Mouse (Mus musculus): ENCODE data around the gene Plppr5. TPM values are rescaled to one million over a fixed set of nuclear protein-coding genes. Genes with fewer than 3 reads are reported as not detected.

Gene Plppr5
- 0.06 and 0.34 TPM in 2 replicates for polyA plus RNA-seq (2016; fragmentation: Nextera tagmentation; extraction: Ambion mirVana)

DNA sequence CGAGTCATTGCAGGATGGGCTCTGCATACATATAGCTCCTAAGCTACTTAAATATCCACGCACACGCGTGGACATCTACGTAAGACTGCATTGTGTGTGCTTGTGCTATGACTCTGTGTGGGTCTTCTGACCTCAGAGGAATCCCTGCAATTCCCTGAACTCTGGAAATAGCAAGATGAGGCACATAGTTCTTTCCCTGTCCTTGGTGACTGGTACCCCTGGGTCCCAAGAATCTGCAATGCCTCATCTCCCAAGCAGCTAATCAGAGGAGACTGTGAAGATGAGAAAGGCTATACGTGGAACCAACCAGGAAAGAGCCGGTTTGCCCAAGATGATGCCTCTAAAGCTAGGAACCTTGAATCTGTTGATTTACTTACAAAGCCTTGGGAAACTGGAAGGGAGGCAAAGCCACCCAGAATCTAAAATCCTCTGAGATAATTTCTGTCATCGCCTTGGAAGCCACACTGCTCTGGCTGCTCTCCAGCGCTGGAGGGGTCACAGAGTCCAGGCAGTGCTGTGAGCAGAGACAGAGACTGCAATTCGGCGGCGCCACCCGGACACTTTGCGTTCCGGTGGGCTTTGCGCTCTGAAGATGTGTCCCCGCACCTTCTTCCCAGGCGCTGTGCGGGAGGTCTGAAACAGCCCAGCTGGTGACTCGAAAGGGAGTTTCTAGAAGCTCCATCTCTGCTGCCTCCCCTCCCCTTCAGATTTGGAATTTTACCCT, at the start of gene Plppr5:
Plppr5 (plus strand) TSS at position 308 of the 724 bp plus-strand sequence.
- Histone ChIP-seq H3K27me3 (ENCODE audit: insufficient read depth, poor library complexity, severe bottlenecking) (peaks cover 51% of the 10 kb centered on the region), H3K4me3 (peak within 1 kb of the TSS; percentile 70), H3K9me3 (no peaks in the 10 kb centered on the region), H3K4me1 (replicated peaks) (peaks cover 15% of the 10 kb centered on the region; the same call in 1 of the 2 replicates), H3K36me3 (no peaks in the 10 kb centered on the region), H3K27ac (peak within 1 kb of the TSS; percentile 82)
- DNase-seq (ENCODE audit: low spot score) = peak; percentile 54
- 25% methylated on average over 20 of the region's 20 CpGs for WGBS

GRCm38 (mm10) chr3:117549899-117550298, 24.7 kb upstream of the Plppr5 start:
- no peaks in the 10 kb centered on the region for H3K27me3 ChIP-seq (ENCODE audit: insufficient read depth, poor library complexity, severe bottlenecking)
- DNase-seq (ENCODE audit: low spot score) = no peak
- no peak overlapping the region for H3K27ac ChIP-seq
- 87% methylated on average over 5 of the region's 5 CpGs for WGBS
- no peaks in the 10 kb centered on the region for H3K36me3 ChIP-seq
- no peak overlapping the region for H3K4me3 ChIP-seq
- H3K4me1 ChIP-seq (replicated peaks) = no peaks in the 10 kb centered on the region
- H3K9me3 ChIP-seq = no peaks in the 10 kb centered on the region

DNA sequence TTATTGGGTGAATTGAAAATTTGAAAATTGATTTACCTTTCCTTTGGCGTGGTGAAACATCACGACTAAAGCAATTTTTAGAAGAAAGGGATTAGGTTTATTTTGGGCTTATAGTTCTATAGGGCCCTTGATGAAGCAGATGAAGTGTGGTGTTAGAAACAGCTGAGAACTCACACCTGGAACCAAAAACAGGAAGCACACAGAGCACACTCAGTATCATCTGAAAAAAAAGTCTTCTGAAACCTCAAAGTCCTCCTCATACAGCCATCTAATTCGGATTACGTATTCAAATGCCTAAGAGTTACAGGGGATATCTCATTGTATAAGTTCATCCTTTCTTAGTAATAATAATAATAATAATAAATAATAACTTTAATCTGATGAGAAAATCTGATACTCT, 24.1 kb upstream of the Plppr5 start:
- Histone ChIP-seq H3K9me3 (no peaks in the 10 kb centered on the region), H3K4me3 (no peak overlapping the region), H3K27me3 (ENCODE audit: insufficient read depth, poor library complexity, severe bottlenecking) (no peaks in the 10 kb centered on the region), H3K27ac (no peak overlapping the region), H3K36me3 (no peaks in the 10 kb centered on the region), H3K4me1 (replicated peaks) (no peaks in the 10 kb centered on the region)
- 89% methylated on average over 4 of the region's 4 CpGs for WGBS
- no peak for DNase-seq (ENCODE audit: low spot score)

DNA sequence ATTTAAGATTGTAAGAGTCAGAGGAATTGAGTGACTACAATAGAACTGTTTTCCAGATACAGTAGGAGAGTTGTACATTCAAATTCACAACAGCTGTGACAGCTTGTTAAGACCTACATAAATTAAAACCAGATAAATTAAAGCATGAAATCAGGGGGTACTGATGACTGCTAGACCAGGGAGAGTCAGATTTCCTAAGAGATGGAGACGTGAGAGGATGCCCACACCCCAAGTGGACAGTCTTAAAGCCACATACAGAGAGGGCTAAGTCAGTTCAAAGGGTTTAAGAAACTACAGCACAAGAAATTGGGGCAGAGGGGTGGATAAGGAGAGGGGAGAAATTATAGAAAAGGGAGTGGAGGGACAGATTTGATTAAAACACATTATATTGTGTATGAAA, 17.7 kb upstream of the Plppr5 start:
- WGBS = 31% methylated on average over 1 of the region's 1 CpGs
- Histone ChIP-seq H3K27ac (no peak overlapping the region), H3K9me3 (no peaks in the 10 kb centered on the region), H3K27me3 (ENCODE audit: insufficient read depth, poor library complexity, severe bottlenecking) (no peaks in the 10 kb centered on the region), H3K4me1 (replicated peaks) (no peaks in the 10 kb centered on the region), H3K4me3 (no peak overlapping the region), H3K36me3 (no peaks in the 10 kb centered on the region)
- no peak for DNase-seq (ENCODE audit: low spot score)

DNA sequence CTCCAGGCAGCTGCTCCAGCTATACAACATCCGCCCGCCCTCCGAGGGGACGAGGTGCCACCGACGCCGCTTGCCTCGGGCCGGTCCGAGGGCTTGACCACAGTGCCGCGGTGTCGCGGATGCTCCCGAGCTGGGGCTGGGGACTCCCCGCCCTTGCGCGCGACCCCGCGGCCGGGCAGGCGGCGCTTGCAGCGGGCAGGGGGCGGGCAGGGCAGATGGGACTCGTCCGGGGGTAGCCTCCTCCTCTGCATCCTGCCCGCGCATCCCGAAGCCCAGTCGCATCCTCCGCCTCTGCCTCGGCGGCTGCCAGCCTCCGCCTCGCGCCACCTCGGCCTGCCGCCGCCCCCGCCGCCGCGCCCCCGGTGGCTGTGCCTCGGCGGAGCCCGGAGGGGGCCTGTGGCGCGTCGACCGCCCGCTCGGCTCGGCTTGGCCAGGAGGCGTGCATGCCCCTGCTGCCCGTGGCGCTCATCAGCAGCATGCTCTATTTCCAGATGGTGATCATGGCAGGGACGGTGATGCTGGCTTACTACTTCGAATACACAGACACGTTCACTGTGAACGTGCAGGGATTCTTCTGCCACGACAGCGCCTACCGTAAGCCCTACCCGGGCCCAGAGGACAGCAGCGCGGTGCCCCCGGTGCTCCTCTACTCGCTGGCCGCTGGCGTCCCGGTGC, 754 bp downstream of the Plppr5 start:
- Histone ChIP-seq H3K27me3 (ENCODE audit: insufficient read depth, poor library complexity, severe bottlenecking) (peaks cover 51% of the 10 kb centered on the region), H3K4me3 (peak overlapping the region; percentile 70), H3K27ac (peak overlapping the region; percentile 82), H3K4me1 (replicated peaks) (peaks cover 15% of the 10 kb centered on the region; the same call in 1 of the 2 replicates), H3K36me3 (no peaks in the 10 kb centered on the region), H3K9me3 (no peaks in the 10 kb centered on the region)
- peak; percentile 61 for DNase-seq (ENCODE audit: low spot score)
- under 1% methylated on average over 74 of the region's 74 CpGs for WGBS

DNA sequence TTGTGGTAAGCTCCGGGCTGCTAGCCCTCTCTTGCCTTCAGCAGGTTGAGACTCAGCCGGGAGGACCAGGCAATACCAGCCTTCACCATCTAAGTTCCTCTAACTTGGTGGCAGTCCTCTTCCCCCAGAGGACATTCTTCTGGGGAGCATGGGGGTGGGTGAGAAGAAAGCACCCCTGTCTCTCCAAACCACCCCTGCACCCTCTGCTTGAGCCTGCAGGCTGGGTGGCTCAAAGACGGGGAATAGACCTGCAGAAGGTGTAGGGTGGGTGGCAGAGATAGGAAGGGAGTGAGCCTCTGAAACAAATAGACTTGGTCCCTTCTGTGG, 1.3 kb downstream of the Plppr5 start:
- no peak for DNase-seq (ENCODE audit: low spot score)
- 17% methylated on average over 3 of the region's 3 CpGs for WGBS
- Histone ChIP-seq H3K27ac (peak overlapping the region; percentile 82; the same call in 1 of the 2 replicates), H3K27me3 (ENCODE audit: insufficient read depth, poor library complexity, severe bottlenecking) (peaks cover 51% of the 10 kb centered on the region), H3K9me3 (no peaks in the 10 kb centered on the region), H3K36me3 (no peaks in the 10 kb centered on the region), H3K4me1 (replicated peaks) (peaks cover 15% of the 10 kb centered on the region; the same call in 1 of the 2 replicates), H3K4me3 (peak overlapping the region; percentile 70)

- Histone ChIP-seq H3K36me3 (no peaks in the 10 kb centered on the region), H3K9me3 (no peaks in the 10 kb centered on the region), H3K27me3 (ENCODE audit: insufficient read depth, poor library complexity, severe bottlenecking) (peaks cover 51% of the 10 kb centered on the region), H3K4me1 (replicated peaks) (peaks cover 15% of the 10 kb centered on the region; the same call in 1 of the 2 replicates), H3K27ac (no peak overlapping the region), H3K4me3 (no peak overlapping the region)
- WGBS = 94% methylated on average over 2 of the region's 2 CpGs
- no peak for DNase-seq (ENCODE audit: low spot score)
These were observed 2.7 kb downstream of the Plppr5 start for GRCm38 (mm10) chr3:117577349-117577748.

DNA sequence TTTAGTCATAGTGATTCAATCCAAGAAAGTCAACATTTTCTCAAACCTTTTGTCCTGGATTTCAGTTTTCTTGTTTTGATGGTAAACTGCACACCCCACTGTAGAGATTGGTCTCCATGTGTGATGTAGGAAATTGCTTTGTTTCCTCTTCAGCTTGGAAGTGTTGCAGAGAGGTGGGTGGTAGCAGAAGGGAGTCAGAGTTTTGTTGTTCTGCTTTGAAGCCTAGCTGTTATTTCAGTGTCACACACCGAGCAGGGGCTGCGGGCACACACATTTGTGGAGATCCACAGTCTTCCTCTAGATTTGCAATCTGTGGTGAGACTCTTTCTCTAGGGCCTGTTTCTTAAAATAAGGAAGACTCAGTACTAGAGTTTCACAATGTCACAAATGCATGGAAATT, 8.0 kb downstream of the Plppr5 start:
- 84% methylated on average over 2 of the region's 2 CpGs for WGBS
- no peaks in the 10 kb centered on the region for H3K9me3 ChIP-seq
- H3K4me1 ChIP-seq (replicated peaks) = no peaks in the 10 kb centered on the region
- H3K27ac ChIP-seq = no peak overlapping the region
- H3K36me3 ChIP-seq = no peaks in the 10 kb centered on the region
- DNase-seq (ENCODE audit: low spot score) = no peak
- no peak overlapping the region for H3K4me3 ChIP-seq
- H3K27me3 ChIP-seq (ENCODE audit: insufficient read depth, poor library complexity, severe bottlenecking) = no peaks in the 10 kb centered on the region

- no peak for DNase-seq (ENCODE audit: low spot score)
- H3K4me1 ChIP-seq (replicated peaks) = no peaks in the 10 kb centered on the region
- no peak overlapping the region for H3K27ac ChIP-seq
- no peak overlapping the region for H3K4me3 ChIP-seq
- no peaks in the 10 kb centered on the region for H3K27me3 ChIP-seq (ENCODE audit: insufficient read depth, poor library complexity, severe bottlenecking)
- no peaks in the 10 kb centered on the region for H3K9me3 ChIP-seq
- no peaks in the 10 kb centered on the region for H3K36me3 ChIP-seq
- WGBS = 83% methylated on average over 1 of the region's 1 CpGs
These were observed 27.8 kb downstream of the Plppr5 start for GRCm38 (mm10) chr3:117602404-117602803.

DNA sequence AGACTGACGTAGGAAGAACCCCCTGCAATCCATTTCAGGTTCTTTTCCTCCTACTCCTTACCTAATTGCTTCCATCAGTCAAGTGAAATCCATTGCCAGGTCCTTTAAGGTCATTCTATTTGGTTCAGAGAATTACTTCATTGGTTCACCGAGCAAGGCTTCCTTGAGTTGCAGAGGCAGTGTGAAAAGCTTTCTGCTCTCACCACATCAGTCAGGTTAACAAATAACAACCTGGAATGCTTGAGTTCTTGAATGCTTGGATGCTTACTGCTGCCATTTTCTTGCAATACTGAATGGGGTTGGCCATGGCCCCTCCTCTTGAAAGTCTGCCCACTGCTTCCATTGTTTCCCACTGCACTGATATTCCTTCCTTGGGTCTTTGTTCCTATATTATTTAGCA, 28.8 kb downstream of the Plppr5 start:
- Histone ChIP-seq H3K36me3 (no peaks in the 10 kb centered on the region), H3K27ac (no peak overlapping the region), H3K9me3 (no peaks in the 10 kb centered on the region), H3K4me3 (no peak overlapping the region), H3K4me1 (replicated peaks) (no peaks in the 10 kb centered on the region), H3K27me3 (ENCODE audit: insufficient read depth, poor library complexity, severe bottlenecking) (no peaks in the 10 kb centered on the region)
- 63% methylated on average over 2 of the region's 2 CpGs for WGBS
- no peak for DNase-seq (ENCODE audit: low spot score)

GRCm38 (mm10) chr3:117606383-117606782, 31.7 kb downstream of the Plppr5 start:
- Histone ChIP-seq H3K27me3 (ENCODE audit: insufficient read depth, poor library complexity, severe bottlenecking) (no peaks in the 10 kb centered on the region), H3K36me3 (no peaks in the 10 kb centered on the region), H3K9me3 (no peaks in the 10 kb centered on the region), H3K4me1 (replicated peaks) (no peaks in the 10 kb centered on the region), H3K27ac (no peak overlapping the region), H3K4me3 (no peak overlapping the region)
- DNase-seq (ENCODE audit: low spot score) = no peak

DNA sequence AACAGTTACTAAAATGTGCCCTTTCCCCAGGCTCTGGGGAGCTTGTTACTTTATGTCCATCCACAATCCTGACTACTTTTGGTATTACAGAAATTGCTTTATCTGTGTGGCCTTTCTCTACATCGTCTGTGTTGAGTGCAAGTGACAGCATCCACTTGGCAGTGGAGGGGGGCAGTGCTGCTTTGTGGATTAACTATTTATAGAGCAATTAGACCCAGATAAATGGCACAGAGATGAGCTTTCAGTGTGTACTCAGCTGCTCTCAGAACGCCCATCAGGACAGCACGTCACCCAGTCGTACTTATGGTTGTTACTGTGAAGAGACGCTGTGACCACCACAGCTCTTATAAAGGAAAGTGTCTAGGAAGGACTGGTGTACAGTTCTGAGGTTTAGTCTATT, 36.8 kb downstream of the Plppr5 start:
- H3K4me1 ChIP-seq (replicated peaks) = no peaks in the 10 kb centered on the region
- no peaks in the 10 kb centered on the region for H3K9me3 ChIP-seq
- WGBS = 88% methylated on average over 5 of the region's 5 CpGs
- H3K4me3 ChIP-seq = no peak overlapping the region
- no peaks in the 10 kb centered on the region for H3K36me3 ChIP-seq
- H3K27ac ChIP-seq = no peak overlapping the region
- DNase-seq (ENCODE audit: low spot score) = no peak
- H3K27me3 ChIP-seq (ENCODE audit: insufficient read depth, poor library complexity, severe bottlenecking) = no peaks in the 10 kb centered on the region

- Histone ChIP-seq H3K36me3 (no peaks in the 10 kb centered on the region), H3K4me1 (replicated peaks) (no peaks in the 10 kb centered on the region), H3K27me3 (ENCODE audit: insufficient read depth, poor library complexity, severe bottlenecking) (no peaks in the 10 kb centered on the region), H3K27ac (no peak overlapping the region), H3K4me3 (no peak overlapping the region), H3K9me3 (no peaks in the 10 kb centered on the region)
- no peak for DNase-seq (ENCODE audit: low spot score)
- 87% methylated on average over 1 of the region's 1 CpGs for WGBS
These were observed 40.2 kb downstream of the Plppr5 start for GRCm38 (mm10) chr3:117614856-117615255.
